Mouse (Mus musculus): Measurements from ENCODE around the gene Gm45618.

GRCm38 (mm10) chr7:142096701-142097100 is 23.8 kb downstream of the Gm45618 start:
- no peak for TF ChIP-seq CTCF (IDR thresholded peaks at IDR 0.05; ENCODE audit: low read depth)
- TF ChIP-seq EP300 (IDR thresholded peaks at IDR 0.05; ENCODE audit: low read depth), result no peak

Measured in heart, postnatal 0 days (tissue).